Mouse (Mus musculus) neural tube, embryonic 12.5 days (tissue): Measurements from ENCODE around the gene Tcf7. TPM values are rescaled to one million over a fixed set of nuclear protein-coding genes. Genes with fewer than 3 reads are reported as not detected.
"Not testable (repeated sequence)": the region's sequence is repeated elsewhere in the genome, so short reads cannot be mapped to it uniquely, and the experiment has no call there.

Experiments used
- ATAC-seq: fragments of 200-750 bp; cut with Nextera tagmentation; 2 replicates; pipeline ENCODE4 v1.8.0; 2017; ENCODE audit warnings: low read depth, mild to moderate bottlenecking, moderate TSS enrichment, moderate library complexity; ENCODE audit not compliant: low FRiP score
- H3K27ac ChIP-seq: fragments of 300-500 bp; sonication (generic); 2 replicates; pipeline ENCODE4 v1.5.1; 2016
- H3K27me3 ChIP-seq: fragments of 300-500 bp; sonication (generic); replicated peaks from 2 replicates; pipeline ENCODE4 v1.6.1; 2016; ENCODE audit warnings: mild to moderate bottlenecking
- H3K36me3 ChIP-seq: fragments of 300-500 bp; sonication (generic); 2 replicates; pipeline ENCODE4 v1.6.1; 2016; ENCODE audit warnings: mild to moderate bottlenecking
- H3K4me1 ChIP-seq: fragments of 300-500 bp; sonication (generic); 2 replicates; pipeline ENCODE4 v1.6.1; 2016
- H3K4me2 ChIP-seq: fragments of 300-500 bp; sonication (generic); replicated peaks from 2 replicates; pipeline ENCODE4 v1.6.1; 2016; ENCODE audit warnings: mild to moderate bottlenecking
- H3K4me3 ChIP-seq: fragments of 300-500 bp; sonication (generic); 2 replicates; pipeline ENCODE4 v1.5.1; 2016
- H3K9ac ChIP-seq: fragments of 300-500 bp; sonication (generic); 2 replicates; pipeline ENCODE4 v1.6.1; 2016; ENCODE audit warnings: mild to moderate bottlenecking
- H3K9me3 ChIP-seq: fragments of 300-500 bp; sonication (generic); 2 replicates; pipeline ENCODE4 v1.6.1; 2016; ENCODE audit warnings: mild to moderate bottlenecking
- WGBS: fragments of 180-500 bp; shearing (Covaris S2); methylation state at CpG from one replicate; pipeline ENCODE4 v1.1.7; 2016; 5-methylcytosine and 5-hydroxymethylcytosine counted together
- polyA plus RNA-seq: library from polyadenylated mRNA; unstranded; fragments of >200 nt; fragmentation: Nextera tagmentation; extraction: Ambion mirVana; gene quantifications from 2 replicates; pipeline ENCODE4 v1.2.1, GENCODE M21; 2016

The Tcf7 gene
- polyA plus RNA-seq, 1 experiment from 2014 or later = 8.8 TPM

DNA sequence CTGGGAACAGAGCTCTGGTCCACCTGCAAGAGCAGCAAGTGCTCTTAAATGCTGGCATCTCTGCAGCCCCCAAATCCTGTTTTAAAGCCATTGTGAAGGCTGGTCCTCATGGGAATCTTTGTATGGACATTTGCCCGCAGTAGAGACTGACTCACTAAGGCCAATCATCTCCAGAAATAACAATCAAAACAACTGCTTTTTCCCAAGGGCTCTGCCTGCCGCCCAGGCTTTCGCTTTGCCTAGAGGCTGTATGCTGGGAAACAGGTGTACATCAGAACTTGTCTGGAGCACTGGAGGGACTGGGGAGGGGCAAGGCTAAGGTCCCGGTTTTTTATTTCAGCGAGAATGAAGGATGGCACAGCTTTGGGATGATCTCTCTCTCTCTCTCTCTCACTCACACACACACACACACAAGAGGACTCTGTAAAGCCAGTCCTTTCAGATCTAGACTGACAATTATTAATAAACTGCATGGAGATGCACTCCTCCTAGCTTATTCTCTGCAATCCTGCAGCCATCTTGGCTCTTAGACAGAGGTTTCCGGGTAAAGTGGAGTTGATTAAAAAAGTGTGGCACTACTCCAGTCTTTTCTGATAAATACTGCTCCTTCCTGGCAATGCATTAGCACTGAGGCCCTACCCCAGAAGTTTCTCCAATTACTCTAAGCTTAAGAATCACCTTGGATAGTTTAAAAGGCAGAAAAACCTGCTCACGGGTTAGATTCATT is 53.9 kb downstream of the Tcf7 start:
- H3K4me3 ChIP-seq = no peak overlapping the region

DNA sequence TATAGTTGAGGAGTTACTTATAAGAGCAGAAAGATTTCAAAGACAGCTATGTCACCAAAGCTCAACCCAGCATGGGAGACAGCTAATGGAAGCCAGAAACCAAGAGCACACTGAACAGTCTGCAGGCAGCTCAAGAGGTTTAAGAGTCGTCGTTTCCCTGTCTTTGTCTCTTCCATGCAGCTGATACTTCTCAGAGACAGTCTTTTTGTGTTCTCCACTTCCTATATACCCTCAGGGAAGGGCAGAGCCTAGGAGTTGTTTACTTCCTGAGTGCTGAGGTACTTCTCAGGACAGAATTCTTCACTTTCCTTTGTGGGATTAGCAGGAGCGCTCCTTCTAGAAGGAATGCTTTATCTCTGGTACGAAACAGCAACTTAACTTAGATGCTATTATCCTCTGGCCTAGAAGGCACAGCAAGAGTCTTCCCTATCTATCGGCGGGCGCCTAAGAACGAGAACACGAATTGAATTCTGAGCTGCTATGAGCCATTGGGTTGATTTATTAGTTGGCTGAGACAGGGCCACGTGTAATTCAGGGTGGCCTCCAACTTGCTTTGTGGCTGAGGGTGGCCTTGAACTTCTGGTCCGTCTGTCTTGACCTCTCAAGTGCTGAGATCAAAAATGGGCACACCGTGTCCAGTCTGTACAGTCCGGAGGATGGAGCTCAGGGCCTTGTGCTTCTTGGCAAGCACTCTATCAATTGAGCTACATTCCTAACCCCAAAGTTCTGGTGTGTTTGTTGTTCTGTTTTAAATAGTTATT is 55.2 kb downstream of the Tcf7 start:
- Histone ChIP-seq H3K9me3 (no peaks in the 10 kb centered on the region), H3K27me3 (peaks cover 8% of the 10 kb centered on the region; the same call in 1 of the 2 replicates), H3K4me3 (no peak overlapping the region), H3K36me3 (no peaks in the 10 kb centered on the region), H3K9ac (no peak overlapping the region), H3K27ac (no peak overlapping the region), H3K4me2 (no peak overlapping the region), H3K4me1 (peaks cover 7% of the 10 kb centered on the region; the same call in 1 of the 2 replicates)
- 80% methylated on average over 13 of the region's 13 CpGs for WGBS
- ATAC-seq = no peak

More for the DNA sequence above, 53.9 kb downstream of the Tcf7 start:
- Histone ChIP-seq H3K9ac (no peak overlapping the region), H3K4me1 (peaks cover 18% of the 10 kb centered on the region), H3K4me2 (no peak overlapping the region), H3K9me3 (no peaks in the 10 kb centered on the region), H3K36me3 (no peaks in the 10 kb centered on the region), H3K27ac (no peak overlapping the region), H3K27me3 (peaks cover 8% of the 10 kb centered on the region; the same call in 1 of the 2 replicates)
- ATAC-seq = no peak
- 83% methylated on average over 7 of the region's 7 CpGs for WGBS

DNA sequence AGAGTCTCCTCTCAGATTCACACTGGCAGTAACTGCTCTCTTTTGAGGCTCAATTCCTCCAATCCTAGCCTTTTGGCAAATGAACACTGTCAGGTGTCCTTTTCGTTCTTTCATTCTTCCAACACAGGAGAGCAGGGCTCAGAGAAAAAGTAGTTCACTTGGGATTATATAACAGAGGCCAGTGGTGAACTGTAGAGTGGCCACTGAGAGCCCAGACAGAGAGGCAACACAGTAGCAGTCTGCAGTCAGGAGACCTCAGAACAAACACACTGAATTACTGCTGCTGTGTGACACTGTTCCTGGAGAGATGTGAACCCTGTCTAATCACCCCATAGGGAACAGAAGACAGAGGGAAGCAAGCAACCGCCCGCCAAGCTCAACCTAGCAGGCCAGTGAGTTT is 55.8 kb downstream of the Tcf7 start:
- no peak overlapping the region for H3K9ac ChIP-seq
- WGBS = 73% methylated on average over 3 of the region's 3 CpGs

DNA sequence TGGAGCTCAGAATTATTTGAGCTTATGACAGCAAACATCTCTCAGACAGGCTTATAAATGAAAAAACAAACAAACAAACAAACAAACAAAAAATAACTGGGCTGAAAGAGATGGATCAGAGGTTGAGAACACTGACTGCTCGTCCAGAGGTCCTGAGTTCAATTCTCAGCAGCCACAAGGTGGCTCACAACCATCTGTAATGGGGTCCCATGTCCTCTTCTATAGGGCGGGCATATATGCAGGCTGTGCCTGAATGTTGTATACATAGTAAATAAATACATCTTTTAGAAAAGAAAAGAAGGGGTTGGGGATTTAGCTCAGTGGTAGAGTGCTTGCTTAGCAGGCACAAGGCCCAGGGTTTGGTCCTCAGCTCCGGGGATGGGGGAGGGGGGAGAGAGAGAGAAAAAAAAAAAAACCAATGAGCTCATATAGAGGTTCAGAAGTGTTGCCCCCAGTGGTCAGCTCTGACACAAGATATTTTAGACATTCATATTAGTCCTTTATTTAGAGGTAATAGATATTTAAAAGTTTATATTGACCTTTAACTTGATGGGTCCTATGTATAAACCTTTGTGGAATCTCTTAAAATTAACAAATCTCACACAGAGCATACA is 56.7 kb downstream of the Tcf7 start:
- no peak overlapping the region for H3K9ac ChIP-seq
- H3K4me3 ChIP-seq = no peak overlapping the region
- H3K4me2 ChIP-seq = no peak overlapping the region
- H3K9me3 ChIP-seq = no peaks in the 10 kb centered on the region
- no peak for ATAC-seq
- no peak overlapping the region for H3K27ac ChIP-seq
- H3K4me1 ChIP-seq = peaks cover 7% of the 10 kb centered on the region; the same call in 1 of the 2 replicates
- peaks cover 8% of the 10 kb centered on the region; the same call in 1 of the 2 replicates for H3K27me3 ChIP-seq
- H3K36me3 ChIP-seq = no peaks in the 10 kb centered on the region
- 68% methylated on average over 3 of the region's 3 CpGs for whole genome bisulfite sequencing

More for the DNA sequence above, 55.8 kb downstream of the Tcf7 start:
- Histone ChIP-seq H3K27ac (no peak overlapping the region), H3K27me3 (peaks cover 8% of the 10 kb centered on the region; the same call in 1 of the 2 replicates), H3K4me1 (peaks cover 7% of the 10 kb centered on the region; the same call in 1 of the 2 replicates), H3K4me2 (no peak overlapping the region), H3K36me3 (no peaks in the 10 kb centered on the region), H3K4me3 (no peak overlapping the region), H3K9me3 (no peaks in the 10 kb centered on the region)
- ATAC-seq = no peak

- H3K9ac ChIP-seq = no peak overlapping the region
- ATAC-seq = no peak
- peaks cover 8% of the 10 kb centered on the region; the same call in 1 of the 2 replicates for H3K27me3 ChIP-seq
- H3K27ac ChIP-seq = no peak overlapping the region
- no peaks in the 10 kb centered on the region for H3K9me3 ChIP-seq
- H3K36me3 ChIP-seq = no peaks in the 10 kb centered on the region
- H3K4me1 ChIP-seq = no peaks in the 10 kb centered on the region
- no peak overlapping the region for H3K4me2 ChIP-seq
- WGBS = 18% methylated on average over 19 of the region's 19 CpGs
- no peak overlapping the region for H3K4me3 ChIP-seq
Measured at GRCm38 (mm10) chr11:52223968-52224682, 58.7 kb downstream of the Tcf7 start.

GRCm38 (mm10) chr11:52222891-52223290 is 59.9 kb downstream of the Tcf7 start:
- Histone ChIP-seq H3K4me3 (no peak overlapping the region), H3K27me3 (peaks cover 8% of the 10 kb centered on the region; the same call in 1 of the 2 replicates), H3K9ac (no peak overlapping the region), H3K9me3 (no peaks in the 10 kb centered on the region), H3K4me2 (no peak overlapping the region), H3K36me3 (no peaks in the 10 kb centered on the region), H3K4me1 (no peaks in the 10 kb centered on the region), H3K27ac (no peak overlapping the region)
- WGBS = 76% methylated on average over 6 of the region's 6 CpGs
- ATAC-seq = no peak

DNA sequence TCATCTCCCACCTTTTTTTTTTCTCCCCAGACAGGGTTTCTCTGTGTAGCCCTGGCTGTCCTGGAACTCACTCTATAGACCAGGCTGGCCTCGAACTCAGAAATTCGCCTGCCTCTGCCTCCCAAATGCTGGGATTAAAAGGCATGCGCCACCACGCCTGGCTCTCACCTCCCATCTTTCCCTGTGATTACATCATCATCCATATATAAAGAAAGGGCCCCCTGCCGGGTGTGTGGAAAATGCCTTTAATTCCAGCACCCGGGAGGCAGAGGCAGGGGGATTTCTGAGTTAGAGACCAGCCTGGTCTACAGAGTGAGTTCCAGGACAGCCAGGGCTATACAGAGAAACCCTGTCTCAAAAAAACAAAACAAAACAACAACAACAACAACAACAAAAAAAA is 60.9 kb downstream of the Tcf7 start:
- H3K27me3 ChIP-seq, H3K4me1 ChIP-seq, H3K9ac ChIP-seq, H3K4me3 ChIP-seq, H3K36me3 ChIP-seq, H3K4me2 ChIP-seq, H3K27ac ChIP-seq, H3K9me3 ChIP-seq, ATAC-seq: not testable (repeated sequence)
- WGBS = 92% methylated on average over 6 of the region's 6 CpGs

DNA sequence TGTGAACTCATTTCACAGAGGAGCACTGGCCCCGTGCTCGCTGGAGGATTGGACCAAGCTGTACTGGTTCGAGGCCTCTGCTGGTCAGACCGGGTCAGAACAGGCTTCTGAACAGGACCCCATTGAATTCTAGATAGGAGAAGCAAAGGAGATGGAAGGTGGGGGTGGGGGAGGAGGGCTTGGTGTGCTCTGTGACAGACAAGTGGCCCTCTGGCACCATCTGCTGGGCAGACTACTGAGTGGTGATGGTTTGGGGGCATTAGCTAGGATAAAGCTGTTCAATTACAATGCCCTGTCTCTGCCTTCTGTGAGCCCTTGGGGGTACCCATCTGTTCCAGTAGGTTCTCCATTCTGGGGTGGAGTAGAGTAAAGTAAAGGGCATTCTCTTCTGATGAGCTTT is 62.5 kb downstream of the Tcf7 start:
- no peak overlapping the region for H3K4me3 ChIP-seq
- WGBS = 10% methylated on average over 4 of the region's 4 CpGs
- H3K27me3 ChIP-seq = peaks cover 8% of the 10 kb centered on the region; the same call in 1 of the 2 replicates
- H3K9me3 ChIP-seq = no peaks in the 10 kb centered on the region
- H3K4me2 ChIP-seq = peak overlapping the region; percentile 31; the same call in 1 of the 2 replicates
- H3K36me3 ChIP-seq = no peaks in the 10 kb centered on the region
- no peak overlapping the region for H3K27ac ChIP-seq
- H3K9ac ChIP-seq = no peak overlapping the region
- ATAC-seq = 0 out of 2 replicates have a peak, but pooled peaks have one; percentile 29
- no peaks in the 10 kb centered on the region for H3K4me1 ChIP-seq

GRCm38 (mm10) chr11:52213887-52214286 is 68.9 kb downstream of the Tcf7 start, which contains the start of gene Olfr1371:
TSS of gene Olfr1371 (minus strand) at chr11:52213987.
- Histone ChIP-seq H3K4me3 (no peak within 1 kb of the TSS), H3K27ac (no peak within 1 kb of the TSS), H3K4me2 (no peak within 1 kb of the TSS), H3K36me3 (no peaks in the 10 kb centered on the region), H3K9me3 (no peaks in the 10 kb centered on the region), H3K9ac (no peak within 1 kb of the TSS), H3K27me3 (no peaks in the 10 kb centered on the region), H3K4me1 (no peaks in the 10 kb centered on the region)
- ATAC-seq = no peak
